ENCODE assay signal across 10 mouse cellular contexts in genomic region chr7:139466484-139467176, GRCm38 (mm10).
DNase-seq lines count a peak whose midpoint lies in the region; ATAC-seq and TF ChIP-seq lines count a peak whose summit lies in the region.
"Had no signal": no experiment of that assay in that cellular context is flagged by ENCODE, and none has a peak within 500 bp of the region (broad histone marks: within the 10 kb centered on the region; RNA-seq: fewer than 3 reads in every experiment).

No protein-coding gene starts in this region.

- intact Hi-C loops in heart, postnatal 36 days (cut with DNase I) = no loop called here

- DNase-seq in heart, adult 11 months = peak; percentile 93
- DNase-seq in heart, postnatal 36 days = no peak
- DNase-seq in CH12.LX (ENCODE audit: extremely low read depth) = peak; percentile 20
- no peak for DNase-seq in right cerebral cortex, postnatal 14 days
- no peak for DNase-seq in urinary bladder, postnatal 10 days (ENCODE audit: low spot score)
- DNase-seq in right cerebral cortex, postnatal 10 days (ENCODE audit: low spot score in 2 of 2) = no peak

- H3K27me3 ChIP-seq in CH12.LX (replicated peaks) = no peaks in the 10 kb centered on the region
- H3K27me3 ChIP-seq in embryonic facial prominence, embryonic 15.5 days = no peaks in the 10 kb centered on the region
- no peaks in the 10 kb centered on the region for H3K27me3 ChIP-seq in liver, embryonic 15.5 days
- H3K27me3 ChIP-seq: forebrain, embryonic 15.5 days; midbrain, embryonic 15.5 days had no signal

- WGBS in embryonic facial prominence, embryonic 15.5 days = 38% methylated on average over 6 of the region's 7 CpGs
- 10% methylated on average over 7 of the region's 7 CpGs for WGBS in liver, embryonic 15.5 days (ENCODE audit: insufficient replicate concordance)

- H3K36me3 ChIP-seq in CH12.LX (replicated peaks in 1 of 2; ENCODE audit: control insufficient read depth in 1 of 2, insufficient read depth in 1 of 2, low read length in 1 of 2) = peaks cover 0 to 5% of the 10 kb centered on the region in 2 experiments
- H3K36me3 ChIP-seq in embryonic facial prominence, embryonic 15.5 days = no peaks in the 10 kb centered on the region
- H3K36me3 ChIP-seq in liver, embryonic 15.5 days (replicated peaks) = no peaks in the 10 kb centered on the region
- H3K36me3 ChIP-seq: forebrain, embryonic 15.5 days; midbrain, embryonic 15.5 days had no signal

- H3K4me3 ChIP-seq in CH12.LX (replicated peaks in 1 of 3; ENCODE audit: low read depth in 2 of 3, low read length in 2 of 3, poor library complexity in 1 of 3) = no peak overlapping the region
- H3K4me3 ChIP-seq in embryonic facial prominence, embryonic 15.5 days (replicated peaks) = no peak overlapping the region
- H3K4me3 ChIP-seq in liver, embryonic 15.5 days (replicated peaks) = no peak overlapping the region
- H3K4me3 ChIP-seq: forebrain, embryonic 15.5 days; midbrain, embryonic 15.5 days had no signal

- TF ChIP-seq EP300 in CH12.LX (IDR thresholded peaks at IDR 0.05; ENCODE audit: low read length) = no peak

- no peak overlapping the region for H3K27ac ChIP-seq in CH12.LX (ENCODE audit: insufficient read depth, low read depth)
- H3K27ac ChIP-seq in embryonic facial prominence, embryonic 15.5 days (replicated peaks) = peak overlapping the region; percentile 34; the same call in 1 of the 2 replicates
- H3K27ac ChIP-seq in liver, embryonic 15.5 days (replicated peaks) = 0 out of 2 replicates have a peak overlapping the region, but pooled peaks have one; percentile 29
- H3K27ac ChIP-seq: forebrain, embryonic 15.5 days; midbrain, embryonic 15.5 days had no signal

- no peak overlapping the region; the same call in 1 of the 2 replicates for H3K9ac ChIP-seq in CH12.LX (ENCODE audit: insufficient read depth, low read depth)
- H3K9ac ChIP-seq in embryonic facial prominence, embryonic 15.5 days = no peak overlapping the region
- no peak overlapping the region for H3K9ac ChIP-seq in liver, embryonic 15.5 days
- H3K9ac ChIP-seq: forebrain, embryonic 15.5 days; midbrain, embryonic 15.5 days had no signal

- no peak for ATAC-seq in embryonic facial prominence, embryonic 15.5 days (ENCODE audit: insufficient number of reproducible peaks, low FRiP score, low TSS enrichment, low read depth)
- ATAC-seq in liver, embryonic 15.5 days (ENCODE audit: insufficient read depth) = peak; percentile 37; the same call in 1 of the 2 replicates
- ATAC-seq: forebrain, embryonic 15.5 days; midbrain, embryonic 15.5 days had no signal

- no peak for TF ChIP-seq POLR2A in CH12.LX (IDR thresholded peaks at IDR 0.05; ENCODE audit: low read depth, low read length)

- no peak overlapping the region for H3K4me2 ChIP-seq in CH12.LX (ENCODE audit: insufficient read depth, low read depth, poor library complexity, severe bottlenecking)
- no peak overlapping the region for H3K4me2 ChIP-seq in embryonic facial prominence, embryonic 15.5 days (replicated peaks)
- no peak overlapping the region for H3K4me2 ChIP-seq in liver, embryonic 15.5 days
- H3K4me2 ChIP-seq: forebrain, embryonic 15.5 days; midbrain, embryonic 15.5 days had no signal

- in situ Hi-C loops in CH12.LX (cut with MboI; ENCODE audit: low pct_ligation_motif_present, low pct_unique_long_range_greater_than_20kb, low sequenced_read_pairs) = loop anchor here (10.0 kb wide), 1 partner anchor 62 kb away; no protein-coding TSS in a partner anchor

- H3K4me1 ChIP-seq in CH12.LX (ENCODE audit: control insufficient read depth in 1 of 2, insufficient read depth in 2 of 2) = peaks cover 7 to 18% of the 10 kb centered on the region in 2 experiments; a peak in 3 of 4 replicates
- H3K4me1 ChIP-seq in embryonic facial prominence, embryonic 15.5 days = peaks cover 37% of the 10 kb centered on the region
- H3K4me1 ChIP-seq in liver, embryonic 15.5 days (replicated peaks) = peaks cover 25% of the 10 kb centered on the region
- H3K4me1 ChIP-seq: forebrain, embryonic 15.5 days had no signal

- H3K79me2 ChIP-seq in CH12.LX (replicated peaks; ENCODE audit: control insufficient read depth, extremely low read depth, insufficient read depth, poor library complexity, severe bottlenecking) = no peaks in the 10 kb centered on the region

- dilution Hi-C loops in CH12.LX (cut with MboI; ENCODE audit: extremely low pct_ligation_motif_present, extremely low pct_unique_long_range_greater_than_20kb, low sequenced_read_pairs) = no loop called here

- TF ChIP-seq CTCF in CH12.LX (conservative IDR thresholded peaks at IDR 0.05 in 1 of 2, IDR thresholded peaks at IDR 0.05 in 1 of 2; ENCODE audit: low read depth in 2 of 2, low read length in 2 of 2) = no peak

- TF ChIP-seq RAD21 in CH12.LX (IDR thresholded peaks at IDR 0.05; ENCODE audit: low read depth, low read length) = no peak

- H3K9me3 ChIP-seq in CH12.LX (replicated peaks; ENCODE audit: low read length) = no peaks in the 10 kb centered on the region
- H3K9me3 ChIP-seq in embryonic facial prominence, embryonic 15.5 days (replicated peaks) = no peaks in the 10 kb centered on the region
- H3K9me3 ChIP-seq in liver, embryonic 15.5 days (replicated peaks) = no peaks in the 10 kb centered on the region
- H3K9me3 ChIP-seq: forebrain, embryonic 15.5 days; midbrain, embryonic 15.5 days had no signal

TF ChIP-seq in CH12.LX, 34 proteins besides CTCF, POLR2A, EP300 and RAD21:
- no peak for TF ChIP-seq E2F4 (IDR thresholded peaks at IDR 0.05; ENCODE audit: insufficient replicate concordance, low read depth, low read length)
- no peak for TF ChIP-seq ETS1 (conservative IDR thresholded peaks at IDR 0.05; ENCODE audit: low read depth, low read length)
- no peak for TF ChIP-seq JUN (IDR thresholded peaks at IDR 0.05; ENCODE audit: insufficient read depth, low read depth, low read length)
- TF ChIP-seq IRF4 (IDR thresholded peaks at IDR 0.05; ENCODE audit: low read depth, low read length) = no peak
- TF ChIP-seq MAFK (IDR thresholded peaks at IDR 0.05; ENCODE audit: insufficient replicate concordance, low read length) = no peak
- TF ChIP-seq NELFE (IDR thresholded peaks at IDR 0.05; ENCODE audit: low read depth, low read length) = no peak
- TF ChIP-seq NRF1 (IDR thresholded peaks at IDR 0.05; ENCODE audit: low read depth, low read length) = no peak
- TF ChIP-seq BHLHE40 (IDR thresholded peaks at IDR 0.05; ENCODE audit: low read depth, low read length) = no peak
- TF ChIP-seq MYC (IDR thresholded peaks at IDR 0.05; ENCODE audit: low read depth, low read length) = no peak
- TF ChIP-seq USF1 (IDR thresholded peaks at IDR 0.05; ENCODE audit: low read depth, low read length) = no peak
- TF ChIP-seq CHD1 (IDR thresholded peaks at IDR 0.05; ENCODE audit: low read depth, low read length) = no peak
- no peak for TF ChIP-seq MEF2A (IDR thresholded peaks at IDR 0.05; ENCODE audit: borderline replicate concordance, low read depth, low read length)

Comparison
In these comparisons a context has a peak if more than half of its experiments do, and no peak if none do; other contexts are left out.
1. DNase-seq: peak in heart, adult 11 months (single experiment) and CH12.LX (single experiment); none in heart, postnatal 36 days (0 of 2), right cerebral cortex, postnatal 14 days (single experiment), urinary bladder, postnatal 10 days (single experiment) and right cerebral cortex, postnatal 10 days (0 of 2).